Mouse (Mus musculus): ENCODE results near the gene Mpp5. TPM values are rescaled to one million over a fixed set of nuclear protein-coding genes. Genes with fewer than 3 reads are reported as not detected.

Gene Mpp5
- polyA plus RNA-seq, 1 experiment from 2014 or later, result 27.6 TPM

GRCm38 (mm10) chr12:78761979-78762378, 13.3 kb downstream of the Mpp5 start:
- no peaks in the 10 kb centered on the region for H3K9me3 ChIP-seq (ENCODE audit: control insufficient read depth, low read length)
- ATAC-seq (ENCODE audit: low FRiP score), result no peak

DNA sequence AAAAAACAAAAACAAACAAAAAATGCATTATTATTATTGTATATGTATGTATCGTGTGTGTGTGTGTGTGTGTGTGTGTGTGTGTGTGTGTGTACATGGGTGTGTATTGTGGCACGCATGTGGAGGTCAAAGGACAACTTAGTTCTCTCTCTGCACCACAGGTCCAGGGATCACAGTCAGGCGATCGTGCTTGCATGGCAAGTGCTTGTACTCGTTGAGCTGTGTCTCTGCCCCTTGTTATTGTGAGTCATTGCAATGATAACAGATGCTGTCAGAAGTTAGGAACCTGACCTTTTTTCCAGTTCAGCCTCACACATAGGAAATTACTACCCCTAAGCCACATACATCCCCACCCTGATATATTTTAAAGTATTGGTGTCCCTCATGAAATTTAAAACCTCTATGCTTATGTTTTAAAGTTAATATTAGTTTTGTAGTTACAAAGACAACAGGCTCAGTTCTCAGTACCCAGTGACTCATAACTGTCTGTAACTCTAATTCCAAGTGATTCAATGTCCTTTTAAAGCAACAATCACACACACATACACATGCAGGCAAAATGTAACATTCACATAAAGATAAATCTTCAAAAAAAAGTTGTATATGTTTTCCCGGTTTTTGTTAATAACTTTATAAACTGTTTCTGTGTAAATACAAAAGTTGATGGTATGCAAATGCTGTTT, 20.5 kb downstream of the Mpp5 start:
- Histone ChIP-seq H3K27me3 (ENCODE audit: control insufficient read depth, insufficient read depth, low read length) (no peaks in the 10 kb centered on the region), H3K27ac (ENCODE audit: low read depth, low read length) (no peak overlapping the region), H3K4me1 (ENCODE audit: control insufficient read depth, insufficient read depth, low read length) (no peaks in the 10 kb centered on the region), H3K4me2 (no peak overlapping the region), H3K9ac (ENCODE audit: low read length) (no peak overlapping the region), H3K9me3 (ENCODE audit: control insufficient read depth, low read length) (no peaks in the 10 kb centered on the region), H3K36me3 (ENCODE audit: control insufficient read depth, insufficient read depth, low read length) (no peaks in the 10 kb centered on the region), H3K4me3 (ENCODE audit: low read depth, low read length) (no peak overlapping the region)
- DNase-seq (ENCODE audit: low spot score, missing footprints) (no peak), ATAC-seq (ENCODE audit: low FRiP score) (no peak)
- 84% methylated on average over 6 of the region's 6 CpGs for WGBS

More at GRCm38 (mm10) chr12:78761979-78762378, 13.3 kb downstream of the Mpp5 start:
- Histone ChIP-seq H3K4me3 (ENCODE audit: low read depth, low read length) (no peak overlapping the region), H3K4me1 (ENCODE audit: control insufficient read depth, insufficient read depth, low read length) (no peaks in the 10 kb centered on the region), H3K4me2 (no peak overlapping the region), H3K27me3 (ENCODE audit: control insufficient read depth, insufficient read depth, low read length) (no peaks in the 10 kb centered on the region), H3K27ac (ENCODE audit: low read depth, low read length) (no peak overlapping the region), H3K36me3 (ENCODE audit: control insufficient read depth, insufficient read depth, low read length) (no peaks in the 10 kb centered on the region), H3K9ac (ENCODE audit: low read length) (no peak overlapping the region)
- no peak for DNase-seq (ENCODE audit: low spot score, missing footprints)

DNA sequence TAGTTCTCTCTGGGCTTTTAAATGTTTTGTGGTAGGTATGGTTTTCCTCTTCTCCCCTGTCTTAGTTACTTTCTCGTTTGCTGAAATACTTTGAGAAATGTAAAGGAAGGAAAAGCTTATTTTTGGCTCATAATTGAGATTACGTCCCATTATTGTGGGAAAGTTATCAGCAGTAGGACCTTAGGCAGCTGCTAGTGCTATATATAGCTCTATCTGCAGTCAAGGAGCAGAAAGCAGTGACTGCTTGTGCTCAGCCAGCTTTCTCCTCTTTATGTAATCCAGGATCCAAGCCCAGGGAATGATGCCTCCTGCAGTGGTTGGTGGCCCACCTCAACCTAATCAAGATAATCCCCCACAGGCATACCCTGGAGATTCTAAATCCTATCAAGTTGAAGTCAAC, 24.5 kb downstream of the Mpp5 start:
- Histone ChIP-seq H3K4me2 (no peak overlapping the region), H3K36me3 (ENCODE audit: control insufficient read depth, insufficient read depth, low read length) (no peaks in the 10 kb centered on the region), H3K9ac (ENCODE audit: low read length) (no peak overlapping the region), H3K9me3 (ENCODE audit: control insufficient read depth, low read length) (no peaks in the 10 kb centered on the region), H3K4me3 (ENCODE audit: low read depth, low read length) (no peak overlapping the region), H3K27me3 (ENCODE audit: control insufficient read depth, insufficient read depth, low read length) (no peaks in the 10 kb centered on the region), H3K4me1 (ENCODE audit: control insufficient read depth, insufficient read depth, low read length) (peaks cover 7% of the 10 kb centered on the region; the same call in 1 of the 2 replicates), H3K27ac (ENCODE audit: low read depth, low read length) (no peak overlapping the region)
- 89% methylated on average over 2 of the region's 2 CpGs for WGBS
- ATAC-seq (ENCODE audit: low FRiP score) (no peak), DNase-seq (ENCODE audit: low spot score, missing footprints) (no peak)

DNA sequence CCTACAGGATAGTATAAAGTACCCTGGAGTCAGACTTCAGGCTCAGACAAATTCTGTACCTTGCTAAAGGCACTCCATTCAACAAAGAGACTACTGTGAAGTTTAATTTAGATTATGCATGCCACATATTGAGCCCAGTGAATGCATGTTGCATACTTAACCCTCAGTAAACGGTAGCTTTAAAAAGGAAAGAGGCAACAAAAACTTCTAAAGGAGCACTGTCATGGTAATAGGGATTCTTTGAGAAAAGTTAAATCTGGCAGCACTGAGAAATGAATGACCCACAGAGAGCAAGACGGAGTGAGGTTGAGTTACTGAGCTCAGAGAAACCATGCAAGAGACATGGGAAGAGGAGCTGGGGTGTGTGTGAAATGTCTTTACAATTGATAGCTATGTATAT, 29.2 kb downstream of the Mpp5 start:
- Histone ChIP-seq H3K36me3 (ENCODE audit: control insufficient read depth, insufficient read depth, low read length) (no peaks in the 10 kb centered on the region), H3K27me3 (ENCODE audit: control insufficient read depth, insufficient read depth, low read length) (no peaks in the 10 kb centered on the region), H3K4me3 (ENCODE audit: low read depth, low read length) (no peak overlapping the region), H3K4me1 (ENCODE audit: control insufficient read depth, insufficient read depth, low read length) (peaks cover 20% of the 10 kb centered on the region), H3K4me2 (no peak overlapping the region), H3K27ac (ENCODE audit: low read depth, low read length) (peak overlapping the region; percentile 27; the same call in 1 of the 2 replicates), H3K9ac (ENCODE audit: low read length) (no peak overlapping the region), H3K9me3 (ENCODE audit: control insufficient read depth, low read length) (no peaks in the 10 kb centered on the region)
- DNase-seq (ENCODE audit: low spot score, missing footprints), result peak; percentile 88
- WGBS, result 11% methylated on average over 2 of the region's 2 CpGs
- peak; percentile 90 for ATAC-seq (ENCODE audit: low FRiP score)

DNA sequence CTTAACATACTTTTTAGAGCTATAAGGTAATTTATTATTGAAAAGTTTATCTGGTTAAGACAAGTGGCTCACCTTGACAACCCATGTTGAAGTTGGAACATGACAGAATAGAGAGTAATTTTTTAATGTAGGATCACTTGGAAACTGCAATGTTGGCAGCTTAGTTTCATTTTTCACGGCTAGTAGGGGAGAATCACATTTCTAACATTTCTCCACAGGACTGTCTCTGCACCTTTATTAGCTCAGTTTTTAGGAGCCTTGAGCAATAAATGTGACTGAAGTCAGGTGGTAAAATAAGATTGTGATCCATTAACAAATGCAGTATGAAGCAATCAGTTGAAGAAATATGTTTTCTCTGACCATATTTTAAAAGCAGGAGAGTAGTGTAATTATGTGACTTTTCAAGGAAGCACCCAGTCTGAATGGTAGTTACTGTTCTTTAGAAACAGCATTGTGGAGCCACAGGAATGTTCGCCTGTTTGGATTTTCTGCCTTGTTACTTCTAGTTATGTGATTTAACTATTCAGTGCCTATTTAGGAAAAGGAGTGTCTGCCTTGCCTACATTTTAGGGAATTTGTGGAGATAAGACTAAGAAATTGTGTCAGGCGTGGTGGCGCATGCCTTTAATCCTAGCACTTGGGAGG, 29.8 kb downstream of the Mpp5 start:
- ATAC-seq (ENCODE audit: low FRiP score), result no peak
- no peaks in the 10 kb centered on the region for H3K9me3 ChIP-seq (ENCODE audit: control insufficient read depth, low read length)
- H3K4me3 ChIP-seq (ENCODE audit: low read depth, low read length), result no peak overlapping the region
- H3K36me3 ChIP-seq (ENCODE audit: control insufficient read depth, insufficient read depth, low read length), result no peaks in the 10 kb centered on the region
- peak; percentile 83 for DNase-seq (ENCODE audit: low spot score, missing footprints)
- whole genome bisulfite sequencing, result 48% methylated on average over 4 of the region's 4 CpGs
- peak overlapping the region; percentile 27; the same call in 1 of the 2 replicates for H3K27ac ChIP-seq (ENCODE audit: low read depth, low read length)
- no peaks in the 10 kb centered on the region for H3K27me3 ChIP-seq (ENCODE audit: control insufficient read depth, insufficient read depth, low read length)
- no peak overlapping the region for H3K4me2 ChIP-seq
- peaks cover 20% of the 10 kb centered on the region for H3K4me1 ChIP-seq (ENCODE audit: control insufficient read depth, insufficient read depth, low read length)
- H3K9ac ChIP-seq (ENCODE audit: low read length), result no peak overlapping the region

DNA sequence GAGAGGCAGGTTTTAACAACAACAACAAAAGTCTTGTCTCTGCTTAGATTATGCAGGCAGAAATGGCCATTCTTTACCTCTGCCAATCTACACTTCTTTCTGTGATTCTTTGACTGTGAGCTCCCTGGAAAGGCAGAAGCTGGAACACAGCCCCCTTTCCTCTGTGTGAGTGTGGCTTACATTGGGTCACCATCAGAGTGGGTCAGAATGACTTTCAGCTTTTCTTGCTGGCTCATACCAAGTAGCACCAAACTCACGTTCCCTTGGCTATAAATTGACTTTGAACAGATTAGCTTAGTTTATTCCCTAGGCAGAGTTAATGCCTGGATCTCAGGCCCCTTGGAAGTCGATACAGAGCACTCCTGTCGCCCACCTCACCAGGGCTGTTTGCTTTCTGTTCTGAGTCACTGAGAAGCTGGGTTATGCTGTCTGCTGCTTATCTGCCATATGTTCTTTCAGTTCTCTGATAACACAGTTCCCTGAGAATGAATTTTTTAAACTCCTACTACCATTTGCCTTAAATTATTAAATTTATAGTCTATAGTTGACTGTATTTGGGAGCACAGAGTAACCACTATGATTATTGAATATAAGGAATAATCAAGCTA, 39.7 kb downstream of the Mpp5 start:
- H3K4me3 ChIP-seq (ENCODE audit: low read depth, low read length), result no peak overlapping the region
- ATAC-seq (ENCODE audit: low FRiP score) (no peak), DNase-seq (ENCODE audit: low spot score, missing footprints) (no peak)
- no peak overlapping the region for H3K9ac ChIP-seq (ENCODE audit: low read length)
- WGBS, result 48% methylated on average over 3 of the region's 3 CpGs
- no peaks in the 10 kb centered on the region for H3K36me3 ChIP-seq (ENCODE audit: control insufficient read depth, insufficient read depth, low read length)
- no peaks in the 10 kb centered on the region for H3K9me3 ChIP-seq (ENCODE audit: control insufficient read depth, low read length)
- H3K4me1 ChIP-seq (ENCODE audit: control insufficient read depth, insufficient read depth, low read length), result peaks cover 2% of the 10 kb centered on the region; the same call in 1 of the 2 replicates
- H3K4me2 ChIP-seq, result no peak overlapping the region
- H3K27ac ChIP-seq (ENCODE audit: low read depth, low read length), result no peak overlapping the region
- no peaks in the 10 kb centered on the region for H3K27me3 ChIP-seq (ENCODE audit: control insufficient read depth, insufficient read depth, low read length)

- no peak for DNase-seq (ENCODE audit: low spot score, missing footprints)
- no peak for ATAC-seq (ENCODE audit: low FRiP score)
- 76% methylated on average over 2 of the region's 2 CpGs for WGBS
- no peak overlapping the region for H3K4me2 ChIP-seq
- H3K9ac ChIP-seq (ENCODE audit: low read length), result no peak overlapping the region
- no peaks in the 10 kb centered on the region for H3K27me3 ChIP-seq (ENCODE audit: control insufficient read depth, insufficient read depth, low read length)
- no peaks in the 10 kb centered on the region for H3K36me3 ChIP-seq (ENCODE audit: control insufficient read depth, insufficient read depth, low read length)
- peaks cover 7% of the 10 kb centered on the region; the same call in 1 of the 2 replicates for H3K4me1 ChIP-seq (ENCODE audit: control insufficient read depth, insufficient read depth, low read length)
- no peak overlapping the region for H3K27ac ChIP-seq (ENCODE audit: low read depth, low read length)
- no peaks in the 10 kb centered on the region for H3K9me3 ChIP-seq (ENCODE audit: control insufficient read depth, low read length)
- no peak overlapping the region for H3K4me3 ChIP-seq (ENCODE audit: low read depth, low read length)
Observed at GRCm38 (mm10) chr12:78790791-78791190, 42.1 kb downstream of the Mpp5 start.

GRCm38 (mm10) chr12:78794236-78794635, 45.5 kb downstream of the Mpp5 start:
- Histone ChIP-seq H3K36me3 (ENCODE audit: control insufficient read depth, insufficient read depth, low read length) (no peaks in the 10 kb centered on the region), H3K9me3 (ENCODE audit: control insufficient read depth, low read length) (no peaks in the 10 kb centered on the region), H3K4me1 (ENCODE audit: control insufficient read depth, insufficient read depth, low read length) (peaks cover 4% of the 10 kb centered on the region; the same call in 1 of the 2 replicates), H3K4me2 (no peak overlapping the region), H3K9ac (ENCODE audit: low read length) (no peak overlapping the region), H3K27me3 (ENCODE audit: control insufficient read depth, insufficient read depth, low read length) (no peaks in the 10 kb centered on the region), H3K27ac (ENCODE audit: low read depth, low read length) (no peak overlapping the region), H3K4me3 (ENCODE audit: low read depth, low read length) (no peak overlapping the region)
- DNase-seq (ENCODE audit: low spot score, missing footprints) (no peak), ATAC-seq (ENCODE audit: low FRiP score) (peak; percentile 50; the same call in 1 of the 2 replicates)
- 19% methylated on average over 1 of the region's 1 CpGs for WGBS

GRCm38 (mm10) chr12:78800036-78800435, 51.3 kb downstream of the Mpp5 start:
- Histone ChIP-seq H3K4me2 (no peak overlapping the region), H3K9ac (ENCODE audit: low read length) (no peak overlapping the region), H3K9me3 (ENCODE audit: control insufficient read depth, low read length) (no peaks in the 10 kb centered on the region), H3K36me3 (ENCODE audit: control insufficient read depth, insufficient read depth, low read length) (no peaks in the 10 kb centered on the region), H3K27me3 (ENCODE audit: control insufficient read depth, insufficient read depth, low read length) (no peaks in the 10 kb centered on the region), H3K4me3 (ENCODE audit: low read depth, low read length) (no peak overlapping the region), H3K27ac (ENCODE audit: low read depth, low read length) (no peak overlapping the region), H3K4me1 (ENCODE audit: control insufficient read depth, insufficient read depth, low read length) (no peaks in the 10 kb centered on the region)
- ATAC-seq (ENCODE audit: low FRiP score) (no peak), DNase-seq (ENCODE audit: low spot score, missing footprints) (peak; percentile 19)
- 86% methylated on average over 3 of the region's 3 CpGs for WGBS

Measured in midbrain, embryonic 11.5 days (tissue).